Mouse (Mus musculus): ENCODE results near the gene Shkbp1. TPM values are rescaled to one million over a fixed set of nuclear protein-coding genes. Genes with fewer than 3 reads are reported as not detected.

The Shkbp1 gene
- polyA plus RNA-seq, 1 experiment from 2014 or later: 46.6 TPM

DNA sequence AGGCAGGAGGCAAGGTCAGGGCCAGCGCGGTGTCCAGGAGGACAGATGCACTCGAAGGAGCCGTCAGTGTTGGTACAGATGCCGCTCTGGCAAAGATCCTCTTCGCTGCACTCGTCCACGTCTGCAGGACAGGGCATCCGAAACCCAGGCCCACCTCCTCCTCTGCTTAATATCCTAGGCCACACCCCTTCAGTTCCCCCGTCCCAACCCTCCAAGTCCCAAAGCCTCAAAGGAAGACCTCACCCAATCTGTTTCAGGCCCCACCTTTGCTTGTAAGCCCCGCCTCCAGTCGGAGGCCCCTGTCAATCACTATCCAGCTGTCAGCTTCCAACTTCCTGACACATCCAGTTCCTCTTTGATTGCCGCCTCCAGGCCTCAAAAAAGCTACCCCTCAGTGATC is 33.5 kb downstream of the Shkbp1 start:
- H3K27me3 ChIP-seq: peaks cover 38% of the 10 kb centered on the region
- no peaks in the 10 kb centered on the region for H3K9me3 ChIP-seq
- no peak overlapping the region for H3K4me2 ChIP-seq
- H3K9ac ChIP-seq: no peak overlapping the region
- H3K27ac ChIP-seq (replicated peaks): no peak overlapping the region
- 14% methylated on average over 12 of the region's 13 CpGs for WGBS
- ATAC-seq (ENCODE audit: low FRiP score, low read depth): no peak
- no peaks in the 10 kb centered on the region for H3K36me3 ChIP-seq
- no peak overlapping the region for H3K4me3 ChIP-seq
- peaks cover 10% of the 10 kb centered on the region for H3K4me1 ChIP-seq (replicated peaks)

DNA sequence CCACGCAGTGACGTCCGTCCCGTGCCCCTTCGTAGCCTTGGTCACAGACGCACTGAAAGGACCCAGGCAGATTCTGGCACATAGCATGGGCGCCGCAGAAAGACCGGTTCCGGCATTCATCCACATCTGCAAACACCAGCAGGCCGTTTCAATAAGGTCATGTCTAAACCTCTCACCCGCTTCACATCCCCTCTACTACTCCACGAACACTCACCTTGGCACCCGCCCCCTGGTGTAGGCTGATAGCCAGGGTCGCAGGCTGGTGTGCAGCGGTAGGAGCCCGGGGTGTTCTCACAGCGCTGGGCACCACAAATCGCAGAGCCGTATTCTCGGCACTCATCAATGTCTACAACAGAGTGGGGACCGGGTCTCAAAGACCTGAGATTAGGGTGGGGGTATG is 36.4 kb downstream of the Shkbp1 start:
- WGBS: 92% methylated on average over 22 of the region's 22 CpGs

DNA sequence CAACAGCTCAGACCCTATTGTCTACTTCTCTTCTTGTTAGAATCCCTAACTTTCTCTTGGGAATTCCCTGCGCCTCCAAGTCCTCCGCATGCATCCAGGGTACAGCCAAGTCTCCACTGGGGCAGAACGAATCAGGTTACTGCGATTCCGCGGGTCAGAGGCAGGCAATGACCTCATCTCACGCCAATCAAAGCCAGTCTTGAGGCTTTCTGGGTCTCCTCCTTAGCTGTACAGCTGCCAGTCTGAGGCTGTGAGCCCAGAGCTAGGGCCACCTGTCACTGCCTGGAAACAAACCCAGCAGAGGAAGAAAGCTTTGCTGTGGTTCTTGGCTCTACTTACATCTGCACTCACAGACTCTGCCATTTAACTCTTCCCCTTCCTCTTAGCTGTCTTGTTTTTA is 39.9 kb downstream of the Shkbp1 start:
- ATAC-seq (ENCODE audit: low FRiP score, low read depth): peak; percentile 75
- Histone ChIP-seq H3K27me3 (peaks cover 4% of the 10 kb centered on the region; the same call in 1 of the 2 replicates), H3K4me1 (replicated peaks) (0 out of 2 replicates have a peak, but pooled peaks cover 4% of the 10 kb centered on the region), H3K4me3 (no peak overlapping the region), H3K36me3 (peaks cover 14% of the 10 kb centered on the region), H3K4me2 (no peak overlapping the region), H3K9ac (no peak overlapping the region), H3K9me3 (no peaks in the 10 kb centered on the region), H3K27ac (replicated peaks) (0 out of 2 replicates have a peak overlapping the region, but pooled peaks have one; percentile 8)
- WGBS: 22% methylated on average over 7 of the region's 7 CpGs

More for the DNA sequence above, 36.4 kb downstream of the Shkbp1 start:
- H3K9ac ChIP-seq: no peak overlapping the region
- H3K27ac ChIP-seq (replicated peaks): no peak overlapping the region
- peaks cover 14% of the 10 kb centered on the region for H3K27me3 ChIP-seq
- no peak overlapping the region for H3K4me3 ChIP-seq
- 0 out of 2 replicates have a peak, but pooled peaks cover 4% of the 10 kb centered on the region for H3K4me1 ChIP-seq (replicated peaks)
- no peak overlapping the region for H3K4me2 ChIP-seq
- H3K9me3 ChIP-seq: no peaks in the 10 kb centered on the region
- H3K36me3 ChIP-seq: no peaks in the 10 kb centered on the region
- no peak for ATAC-seq (ENCODE audit: low FRiP score, low read depth)

DNA sequence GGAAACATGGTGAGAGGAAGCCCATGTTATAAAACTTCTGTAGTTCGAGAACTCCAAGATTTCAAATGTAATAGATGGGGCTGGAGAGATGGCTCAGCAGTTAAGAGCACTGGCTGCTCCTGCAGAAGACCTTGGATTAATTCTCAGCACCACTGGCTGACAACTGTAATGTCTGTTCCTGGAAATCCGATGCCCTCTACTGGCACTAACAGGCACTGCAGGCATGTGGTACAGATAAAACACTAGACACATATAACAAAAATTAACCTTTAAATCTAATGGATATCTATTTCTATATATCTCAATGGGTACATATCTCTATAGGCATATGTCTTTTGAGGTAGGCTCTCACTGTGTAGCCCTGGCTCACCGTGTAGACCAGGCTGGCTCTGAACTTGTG is 41.4 kb downstream of the Shkbp1 start:
- 96% methylated on average over 3 of the region's 3 CpGs for WGBS
- Histone ChIP-seq H3K4me2 (no peak overlapping the region), H3K27me3 (peaks cover 14% of the 10 kb centered on the region; the same call in 1 of the 2 replicates), H3K9me3 (no peaks in the 10 kb centered on the region), H3K36me3 (peaks cover 14% of the 10 kb centered on the region), H3K9ac (no peak overlapping the region), H3K4me1 (replicated peaks) (peaks cover 12% of the 10 kb centered on the region), H3K27ac (replicated peaks) (no peak overlapping the region), H3K4me3 (no peak overlapping the region)
- ATAC-seq (ENCODE audit: low FRiP score, low read depth): no peak

DNA sequence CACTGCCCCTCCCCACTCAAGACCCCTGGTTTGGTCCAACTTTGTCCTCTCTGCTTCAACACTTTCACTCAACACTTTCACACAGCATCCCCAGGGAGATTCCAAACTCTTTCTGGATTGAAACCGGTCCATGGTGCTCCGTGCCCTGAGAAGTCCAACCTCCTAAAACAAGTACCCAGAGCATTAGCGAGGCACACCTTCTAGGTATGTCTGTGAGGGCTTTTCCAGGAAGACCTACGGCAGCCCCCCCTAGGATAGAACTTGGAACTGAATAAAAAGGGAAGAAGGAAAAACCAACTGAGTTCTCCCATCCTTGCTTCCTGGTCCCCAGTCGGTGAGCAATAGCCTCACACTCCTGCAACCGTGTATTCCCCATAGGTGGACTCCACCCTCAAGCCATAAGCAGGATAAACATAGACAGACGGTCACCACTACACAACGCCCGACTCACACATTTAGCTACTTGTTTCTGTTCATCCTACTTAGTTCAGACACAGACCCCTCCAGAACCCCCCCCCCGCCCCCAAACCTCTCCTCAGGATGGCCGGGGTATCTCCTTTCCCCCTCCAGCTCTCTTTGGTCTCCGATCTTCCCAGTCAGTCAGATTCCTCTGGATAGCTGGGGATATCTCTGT is 44.1 kb downstream of the Shkbp1 start:
- 94% methylated on average over 12 of the region's 12 CpGs for WGBS
- no peak overlapping the region for H3K9ac ChIP-seq
- H3K9me3 ChIP-seq: no peaks in the 10 kb centered on the region
- H3K27ac ChIP-seq (replicated peaks): no peak overlapping the region
- peaks cover 16% of the 10 kb centered on the region for H3K4me1 ChIP-seq (replicated peaks)
- H3K27me3 ChIP-seq: peaks cover 14% of the 10 kb centered on the region; the same call in 1 of the 2 replicates
- ATAC-seq (ENCODE audit: low FRiP score, low read depth): no peak
- peaks cover 14% of the 10 kb centered on the region for H3K36me3 ChIP-seq
- H3K4me3 ChIP-seq: no peak overlapping the region
- no peak overlapping the region for H3K4me2 ChIP-seq

DNA sequence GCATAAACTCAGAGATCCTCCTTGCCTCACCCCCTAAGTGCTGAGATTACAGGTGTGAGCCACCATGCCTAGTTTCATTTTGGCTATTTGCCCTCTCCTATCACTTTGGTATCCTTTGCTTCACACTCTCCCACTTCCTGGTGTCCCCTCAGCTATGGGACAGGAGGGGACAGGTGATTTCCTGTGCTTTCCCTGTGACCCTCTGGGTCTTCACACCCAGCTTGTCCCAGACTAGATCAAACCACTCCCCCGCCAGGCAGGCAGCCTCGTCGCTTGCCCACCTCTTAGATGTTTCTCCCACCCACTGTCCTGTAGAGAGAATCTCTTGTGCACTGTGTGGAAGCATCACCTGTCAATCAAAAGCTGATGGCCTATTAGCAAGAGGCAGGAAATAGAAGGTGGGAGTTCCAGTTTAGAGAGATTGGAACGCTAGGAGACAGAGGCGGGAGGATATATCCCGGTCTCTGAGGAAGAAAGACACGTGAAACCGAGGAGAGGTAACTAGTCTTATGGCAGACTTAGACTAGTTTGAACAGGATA is 44.8 kb downstream of the Shkbp1 start:
- 38% methylated on average over 8 of the region's 8 CpGs for WGBS
- H3K9me3 ChIP-seq: no peaks in the 10 kb centered on the region
- H3K9ac ChIP-seq: no peak overlapping the region
- no peak for ATAC-seq (ENCODE audit: low FRiP score, low read depth)
- H3K36me3 ChIP-seq: peaks cover 14% of the 10 kb centered on the region
- H3K27ac ChIP-seq (replicated peaks): no peak overlapping the region
- peaks cover 14% of the 10 kb centered on the region; the same call in 1 of the 2 replicates for H3K27me3 ChIP-seq
- H3K4me3 ChIP-seq: no peak overlapping the region
- peaks cover 12% of the 10 kb centered on the region for H3K4me1 ChIP-seq (replicated peaks)
- H3K4me2 ChIP-seq: no peak overlapping the region

DNA sequence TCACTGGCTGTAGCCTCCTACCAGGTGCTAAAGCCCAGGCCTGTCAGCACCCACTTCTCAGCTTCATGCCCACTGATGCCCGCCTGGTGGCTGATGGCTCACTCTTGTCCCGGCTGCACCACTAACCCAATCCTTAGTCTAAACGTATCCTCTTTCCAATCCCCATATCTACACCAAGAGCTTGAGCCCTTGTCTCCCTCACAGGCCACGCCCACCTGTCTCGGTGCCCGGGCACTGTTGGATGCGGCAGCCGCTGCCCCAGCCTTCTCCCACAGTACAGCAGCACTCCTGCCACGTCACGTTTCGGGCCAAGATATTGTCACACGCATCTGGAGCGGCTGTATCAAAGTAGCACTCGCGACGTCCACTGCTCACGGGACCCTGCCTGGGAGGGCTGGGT is 45.5 kb downstream of the Shkbp1 start:
- Histone ChIP-seq H3K9ac (0 out of 2 replicates have a peak overlapping the region, but pooled peaks have one; percentile 10), H3K27ac (replicated peaks) (no peak overlapping the region), H3K4me2 (peak overlapping the region; percentile 55), H3K27me3 (peaks cover 14% of the 10 kb centered on the region; the same call in 1 of the 2 replicates), H3K36me3 (peaks cover 14% of the 10 kb centered on the region), H3K4me1 (replicated peaks) (peaks cover 12% of the 10 kb centered on the region), H3K4me3 (peak overlapping the region; percentile 29), H3K9me3 (no peaks in the 10 kb centered on the region)
- WGBS: 6% methylated on average over 17 of the region's 17 CpGs
- peak; percentile 63 for ATAC-seq (ENCODE audit: low FRiP score, low read depth)

DNA sequence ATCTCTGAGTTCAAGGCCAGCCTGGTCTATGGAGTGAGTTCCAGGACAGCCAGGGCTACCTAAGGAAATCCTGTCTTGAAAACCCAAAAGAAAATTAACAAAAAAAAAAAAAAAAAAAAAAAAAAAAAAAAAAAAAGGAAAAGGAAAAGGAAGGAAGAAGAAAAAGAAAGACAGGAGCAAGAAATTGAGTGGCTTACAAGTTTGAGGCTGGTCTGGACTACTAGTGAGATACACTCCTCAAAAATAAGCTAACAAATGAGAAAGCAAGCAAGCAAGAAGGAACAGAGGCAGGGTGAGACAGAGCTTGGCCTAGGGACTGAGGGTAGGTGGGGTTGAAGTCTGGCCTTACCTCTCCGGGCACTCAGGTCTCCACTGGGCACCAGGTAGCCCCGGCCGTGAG is 46.0 kb downstream of the Shkbp1 start:
- WGBS: 46% methylated on average over 3 of the region's 3 CpGs
- peak overlapping the region; percentile 55 for H3K4me2 ChIP-seq
- peaks cover 12% of the 10 kb centered on the region for H3K4me1 ChIP-seq (replicated peaks)

DNA sequence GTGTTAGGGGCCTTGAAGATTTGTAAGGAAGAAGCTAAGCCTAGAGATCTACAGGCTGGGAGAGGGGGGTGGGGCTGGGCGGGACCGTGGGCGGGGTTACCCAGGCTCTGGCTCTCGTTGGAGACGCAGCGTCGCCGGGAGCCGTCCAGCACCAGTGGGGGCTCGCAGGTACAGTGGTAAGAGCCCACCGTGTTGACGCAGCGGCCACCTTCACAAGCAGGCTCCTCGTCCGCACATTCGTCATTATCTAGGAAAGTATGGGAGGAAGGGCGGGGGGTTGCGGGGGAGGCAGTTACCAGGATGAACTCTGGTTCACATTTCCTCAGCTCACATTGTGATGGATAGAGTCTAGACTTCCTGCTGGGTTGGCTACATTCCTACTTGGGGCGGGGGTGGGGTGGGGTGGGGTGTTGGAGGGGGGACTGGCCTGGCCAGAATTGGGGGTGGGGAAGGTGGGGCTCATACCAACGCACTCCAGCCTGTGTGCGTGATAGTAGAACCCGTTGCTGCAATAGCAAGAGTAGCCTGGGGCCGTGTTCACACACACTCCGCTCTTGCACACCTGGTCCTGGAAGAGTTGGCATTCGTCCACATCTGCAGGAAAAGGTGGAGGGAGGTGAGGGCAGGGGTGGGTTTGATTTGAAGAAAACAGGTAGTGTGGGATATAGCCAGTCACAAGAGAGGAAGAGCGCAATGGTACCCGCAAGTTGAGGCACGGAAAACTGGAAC is 46.8 kb downstream of the Shkbp1 start:
- peak overlapping the region; percentile 27 for H3K4me3 ChIP-seq
- WGBS: 10% methylated on average over 28 of the region's 28 CpGs
- no peak overlapping the region for H3K27ac ChIP-seq (replicated peaks)
- no peak overlapping the region for H3K9ac ChIP-seq
- peaks cover 14% of the 10 kb centered on the region; the same call in 1 of the 2 replicates for H3K27me3 ChIP-seq
- H3K9me3 ChIP-seq: no peaks in the 10 kb centered on the region
- peak overlapping the region; percentile 54 for H3K4me2 ChIP-seq
- H3K36me3 ChIP-seq: peaks cover 10% of the 10 kb centered on the region
- peaks cover 12% of the 10 kb centered on the region for H3K4me1 ChIP-seq (replicated peaks)
- no peak for ATAC-seq (ENCODE audit: low FRiP score, low read depth)

More for the DNA sequence above, 46.0 kb downstream of the Shkbp1 start:
- Histone ChIP-seq H3K9ac (no peak overlapping the region), H3K27me3 (peaks cover 14% of the 10 kb centered on the region; the same call in 1 of the 2 replicates), H3K27ac (replicated peaks) (no peak overlapping the region), H3K4me3 (no peak overlapping the region), H3K9me3 (no peaks in the 10 kb centered on the region), H3K36me3 (peaks cover 14% of the 10 kb centered on the region)
- ATAC-seq (ENCODE audit: low FRiP score, low read depth): no peak

DNA sequence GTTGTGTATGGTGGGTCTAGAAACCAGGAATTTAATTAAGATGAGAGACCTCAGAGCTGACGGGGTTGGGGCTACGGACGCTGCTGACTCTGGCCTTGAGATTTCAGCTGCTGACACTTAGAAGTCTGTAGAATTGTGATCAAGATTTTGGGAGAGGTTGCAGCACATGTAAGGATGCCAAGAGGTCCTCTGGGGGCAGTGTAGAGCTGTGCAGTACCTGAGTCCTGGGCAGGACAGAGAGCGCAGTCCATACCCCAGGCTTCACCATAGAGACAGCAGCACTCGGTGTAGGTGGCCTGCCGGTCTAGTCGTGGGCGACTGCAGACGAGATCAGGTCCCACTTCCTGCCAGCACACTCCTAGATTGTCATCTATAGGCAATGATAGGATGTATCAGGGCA is 48.3 kb downstream of the Shkbp1 start:
- no peak for ATAC-seq (ENCODE audit: low FRiP score, low read depth)
- Histone ChIP-seq H3K36me3 (no peaks in the 10 kb centered on the region), H3K27ac (replicated peaks) (no peak overlapping the region), H3K4me3 (no peak overlapping the region), H3K4me2 (no peak overlapping the region), H3K4me1 (replicated peaks) (peaks cover 12% of the 10 kb centered on the region), H3K27me3 (peaks cover 14% of the 10 kb centered on the region; the same call in 1 of the 2 replicates), H3K9me3 (no peaks in the 10 kb centered on the region), H3K9ac (no peak overlapping the region)
- 63% methylated on average over 9 of the region's 9 CpGs for WGBS

DNA sequence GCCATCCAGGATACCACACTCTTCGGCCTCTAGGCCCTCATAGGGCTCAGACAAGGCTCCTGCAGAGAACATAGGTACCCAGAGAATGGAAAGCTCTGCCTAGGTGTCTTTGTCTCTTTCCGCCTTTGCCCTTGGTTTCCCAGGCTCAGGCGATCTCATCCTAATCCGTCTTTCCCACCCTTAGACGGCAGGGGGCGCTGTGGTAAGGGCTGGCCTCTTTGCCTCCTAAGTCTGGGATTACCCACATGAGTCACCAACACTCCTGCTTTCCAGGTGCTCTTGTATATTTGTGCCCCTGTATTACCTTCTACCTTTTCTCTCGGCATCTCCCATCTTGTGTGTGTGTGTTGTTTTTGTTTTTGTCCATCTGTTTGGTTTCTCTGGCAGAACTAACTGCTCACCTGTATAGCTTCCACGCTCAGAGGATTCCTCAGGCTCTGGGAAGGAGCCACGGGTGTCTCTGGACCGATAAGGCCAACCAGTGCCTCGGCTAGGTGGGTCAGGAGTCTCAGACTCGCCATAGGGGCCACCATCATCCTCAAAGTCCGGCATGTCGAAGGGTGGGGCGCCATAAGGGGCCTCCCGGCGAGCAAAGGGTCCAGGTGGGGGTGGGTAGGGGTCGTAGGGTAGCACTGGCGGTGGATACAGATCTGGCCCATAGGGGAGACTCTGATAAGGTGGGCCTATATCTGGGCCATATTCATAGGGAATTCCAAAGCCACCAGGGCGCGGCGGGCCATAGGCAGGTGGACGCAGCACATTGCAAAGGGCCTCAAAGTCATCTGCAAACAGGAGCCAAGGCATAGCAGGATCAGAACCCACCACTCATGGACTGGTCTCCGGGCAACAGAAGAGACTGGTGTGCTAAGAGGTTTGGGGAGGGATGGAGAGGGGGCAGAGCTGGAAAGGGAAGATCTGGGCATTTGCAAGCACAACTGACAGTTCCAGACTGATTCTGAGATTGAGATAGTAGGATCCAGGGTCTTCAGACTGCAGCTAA is 49.4 kb downstream of the Shkbp1 start:
- no peak overlapping the region for H3K4me2 ChIP-seq
- no peaks in the 10 kb centered on the region for H3K9me3 ChIP-seq
- 77% methylated on average over 24 of the region's 24 CpGs for WGBS
- H3K27me3 ChIP-seq: peaks cover 14% of the 10 kb centered on the region; the same call in 1 of the 2 replicates
- no peak overlapping the region for H3K27ac ChIP-seq (replicated peaks)
- no peak overlapping the region for H3K4me3 ChIP-seq
- H3K36me3 ChIP-seq: no peaks in the 10 kb centered on the region
- H3K9ac ChIP-seq: no peak overlapping the region
- H3K4me1 ChIP-seq (replicated peaks): peaks cover 12% of the 10 kb centered on the region
- no peak for ATAC-seq (ENCODE audit: low FRiP score, low read depth)
